Mouse (Mus musculus) v-Abl transformed pro-B cells (cell line): ENCODE data around the gene Tbcb.
"Not testable (repeated sequence)": the region's sequence is repeated elsewhere in the genome, so short reads cannot be mapped to it uniquely, and the experiment has no call there.

Experiments used
- in situ Hi-C, 2 experiments: fragments of 400-800 bp; cut with MboI; formaldehyde crosslinking; loops; one replicate each; pipeline ENCODE4 v1.15.1; 2025; ENCODE audit not compliant: unreplicated experiment in 2 of 2

Tbcb gene

GRCm38 (mm10) chr7:30231669-30232454, at the start of gene Tbcb, which contains the start of gene Polr2i:
Tbcb (minus strand) TSS chr7:30232272.
Polr2i (plus strand) TSS chr7:30231948.
- in situ Hi-C loops = no loop called here

- in situ Hi-C loops = no loop called here
Observed at GRCm38 (mm10) chr7:30281522-30281921, 49.5 kb upstream of the Tbcb start.

- in situ Hi-C loops = no loop called here
Observed at GRCm38 (mm10) chr7:30280670-30281138, 48.6 kb upstream of the Tbcb start.

DNA sequence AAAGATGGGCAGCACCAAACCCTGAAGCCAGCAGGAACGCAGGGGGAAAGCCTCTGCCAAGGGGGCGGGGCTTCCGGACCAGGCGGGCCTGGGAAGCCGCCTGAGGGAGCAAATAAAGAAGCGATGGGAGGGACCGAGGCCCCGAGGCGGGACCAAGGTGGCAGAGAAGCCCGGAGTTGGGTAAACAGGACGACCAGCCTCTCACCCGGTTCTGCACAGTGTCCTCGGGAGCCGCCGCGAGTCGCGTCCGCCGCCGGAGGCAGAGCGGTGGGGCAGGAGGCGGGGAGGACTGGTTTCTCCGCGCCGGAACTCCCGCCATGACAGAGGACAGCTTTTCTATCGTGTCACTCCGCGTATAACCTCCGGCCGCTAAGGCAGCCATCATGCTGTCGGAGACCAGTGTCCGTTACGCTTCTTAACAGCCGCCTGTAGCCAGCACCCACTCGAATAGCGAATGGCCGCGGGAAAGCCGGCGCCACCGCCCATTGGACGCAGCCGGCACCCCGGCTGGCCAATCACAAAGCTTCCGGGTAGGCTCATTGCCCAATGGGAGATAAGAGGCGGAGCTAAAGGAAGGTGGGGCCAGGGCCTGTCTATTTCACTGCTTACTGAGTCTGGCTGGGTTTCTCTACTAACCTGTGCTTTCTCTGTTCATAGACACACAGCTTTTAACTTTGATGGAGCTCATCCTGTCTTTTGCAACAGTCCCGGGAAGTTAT, 48.0 kb upstream of the Tbcb start, which contains the start of the genes Thap8 and Wdr62:
TSS of gene Thap8 (plus strand) at position 144 of the 719 bp plus-strand sequence.
TSS of gene Wdr62 (minus strand) at position 469 of the 719 bp plus-strand sequence.
- in situ Hi-C loops = no loop called here

DNA sequence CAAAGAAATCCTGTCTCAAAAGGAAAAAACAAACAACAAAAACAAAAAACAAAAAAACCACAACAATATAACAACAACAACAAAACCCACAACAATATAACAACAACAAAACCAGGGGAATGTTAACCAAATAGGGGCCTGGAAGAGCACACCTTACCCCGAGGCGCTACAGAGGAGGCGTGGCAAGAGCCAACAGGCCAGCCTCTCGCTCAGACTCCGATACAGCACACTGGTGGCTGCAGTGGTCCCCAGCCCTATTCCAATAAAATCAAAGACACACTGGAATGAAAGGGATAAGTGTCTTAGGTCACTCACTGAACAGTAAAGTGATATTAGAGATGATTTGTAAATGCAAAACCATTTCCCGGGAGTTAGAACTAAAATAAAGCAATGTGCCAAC, 47.5 kb upstream of the Tbcb start:
- in situ Hi-C loops = no loop called here

DNA sequence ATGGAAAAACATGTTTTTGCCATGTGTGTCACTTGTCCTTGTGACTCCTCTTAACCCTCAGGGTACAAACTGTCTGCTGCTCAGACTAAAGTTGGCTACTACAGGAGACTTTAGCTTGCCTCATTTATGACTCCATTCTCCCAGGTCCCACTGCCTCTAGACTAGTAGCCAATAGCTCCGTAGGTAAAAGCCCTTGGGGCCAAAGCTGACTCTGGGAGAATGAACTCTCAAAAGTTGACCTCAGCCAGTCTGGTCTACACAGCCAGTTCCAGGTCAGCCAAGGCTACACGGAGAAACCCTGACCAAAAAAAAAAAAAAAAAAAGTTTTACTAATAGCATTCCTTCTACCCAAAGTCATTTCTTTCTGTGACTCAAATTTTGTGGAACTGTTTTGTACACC, 46.8 kb upstream of the Tbcb start:
- in situ Hi-C loops = no loop called here

GRCm38 (mm10) chr7:30274383-30274782, 42.3 kb upstream of the Tbcb start:
- in situ Hi-C loops = no loop called here

DNA sequence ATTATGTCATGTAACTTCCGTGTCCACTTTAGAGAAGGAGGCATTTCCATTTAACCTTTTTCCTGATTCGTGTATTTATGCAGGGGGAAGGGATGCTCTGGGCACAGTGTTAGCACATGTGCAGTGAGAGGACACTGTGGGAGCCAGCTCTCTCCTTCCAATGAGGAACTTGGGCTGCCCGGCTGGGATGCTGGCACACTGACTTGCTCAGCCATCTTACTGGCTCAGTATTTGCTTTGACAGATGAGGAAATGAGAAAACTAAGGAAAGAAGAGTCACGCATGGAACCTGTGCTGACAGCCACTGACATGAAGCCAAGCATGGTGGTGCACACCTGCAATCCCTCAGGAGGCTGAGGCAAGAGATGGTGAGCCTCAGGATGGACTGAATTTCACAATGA, 37.6 kb upstream of the Tbcb start:
- in situ Hi-C loops = no loop called here

DNA sequence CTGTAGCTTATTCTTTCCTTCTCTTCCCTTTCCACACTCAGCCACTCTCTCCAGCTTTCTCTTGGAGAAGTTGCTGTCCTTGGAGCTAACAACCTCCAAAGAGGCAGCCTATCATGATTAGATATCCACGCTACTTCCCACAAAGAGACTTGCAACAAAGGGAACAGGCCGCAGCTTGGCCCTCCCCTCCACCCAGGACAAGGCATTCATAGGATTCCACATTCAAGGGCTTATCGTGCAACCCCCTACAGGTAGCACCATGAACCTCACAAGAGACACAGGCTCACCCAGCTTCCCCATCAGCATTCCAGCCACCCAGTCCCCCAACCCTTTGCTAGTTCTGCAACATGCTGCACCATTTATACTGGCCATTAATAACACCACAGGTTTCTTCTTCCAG, 34.7 kb upstream of the Tbcb start:
- in situ Hi-C loops = no loop called here

- in situ Hi-C loops = no loop called here
Observed at GRCm38 (mm10) chr7:30265935-30266334, 33.9 kb upstream of the Tbcb start.

DNA sequence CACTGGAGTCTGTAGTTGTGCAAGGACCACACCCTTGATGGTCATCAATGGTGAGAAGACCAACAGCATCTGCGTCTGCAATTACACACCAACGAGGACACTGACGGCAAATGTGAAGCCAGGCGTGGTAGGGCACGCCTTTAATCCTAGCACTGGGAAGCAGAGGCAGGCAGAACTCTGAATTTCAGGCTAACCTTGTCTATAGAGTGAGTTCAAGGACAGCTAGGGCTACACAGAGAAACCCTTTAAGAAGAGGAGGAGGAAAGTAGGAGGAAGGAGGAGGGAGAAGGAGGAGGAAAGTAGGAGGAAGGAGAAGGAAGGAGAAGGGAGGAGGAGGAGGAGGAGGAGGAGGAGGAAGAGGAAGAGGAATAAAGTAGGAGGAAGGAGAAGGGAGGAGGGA, 33.5 kb upstream of the Tbcb start:
- in situ Hi-C loops = no loop called here

GRCm38 (mm10) chr7:30265041-30265440, 33.0 kb upstream of the Tbcb start:
- in situ Hi-C loops = no loop called here

DNA sequence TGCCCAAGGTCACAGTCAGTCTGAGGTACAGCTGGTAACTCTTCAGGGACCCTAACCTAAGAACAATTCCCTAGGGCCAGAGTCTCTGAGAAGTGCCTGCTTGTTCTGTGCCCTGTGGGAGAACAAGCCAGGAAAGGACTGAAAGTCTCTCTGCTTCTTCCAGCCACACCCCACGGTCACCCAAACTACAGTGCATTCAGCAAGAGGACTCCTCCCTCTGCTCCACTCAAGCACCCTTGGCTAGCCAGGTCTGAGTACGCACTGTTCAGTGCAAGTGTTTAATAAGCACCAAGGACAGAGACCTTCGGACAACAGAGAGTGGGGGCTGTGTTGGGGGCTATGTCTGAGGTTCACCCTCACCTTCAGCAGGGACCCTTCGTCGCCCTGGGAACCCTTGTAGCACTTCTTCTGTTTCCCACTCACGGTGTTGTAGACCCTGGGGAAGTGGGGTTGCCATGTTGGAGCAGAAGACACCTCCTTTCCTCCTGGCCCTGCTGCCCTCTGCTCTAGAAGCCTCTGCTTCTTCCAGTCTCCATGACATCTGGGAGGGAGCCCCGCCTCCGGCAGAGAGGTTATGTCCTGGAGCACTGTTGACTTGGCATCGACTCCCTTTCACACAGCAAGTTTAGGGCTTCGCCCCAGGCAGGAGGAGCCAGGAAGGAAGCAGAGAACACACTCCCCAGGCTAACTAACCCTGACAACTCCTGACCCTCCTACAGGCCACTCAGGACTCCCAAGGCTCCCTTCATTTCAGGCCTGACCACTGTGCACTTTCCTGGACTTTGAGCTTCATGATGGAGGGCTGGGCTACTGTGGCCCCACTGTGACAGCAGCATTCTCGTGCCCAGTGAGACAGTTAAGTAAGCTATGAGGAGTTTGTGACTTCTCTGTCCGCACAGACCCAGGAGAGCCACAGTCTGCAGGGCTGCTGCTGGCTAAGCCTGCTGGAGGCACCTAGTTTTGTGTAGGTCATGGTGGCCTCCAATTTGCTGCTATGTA, 20.2 kb upstream of the Tbcb start:
- in situ Hi-C loops = no loop called here

- in situ Hi-C loops = not testable (repeated sequence)
Observed at GRCm38 (mm10) chr7:30237374-30237773, 5.3 kb upstream of the Tbcb start.

- in situ Hi-C loops = no loop called here
Observed at GRCm38 (mm10) chr7:30235625-30236024, 3.6 kb upstream of the Tbcb start, which contains the start of gene Ovol3. Ovol3 (minus strand) TSS chr7:30235725.

- in situ Hi-C loops = no loop called here
Observed at GRCm38 (mm10) chr7:30235091-30235490, 3.0 kb upstream of the Tbcb start.

DNA sequence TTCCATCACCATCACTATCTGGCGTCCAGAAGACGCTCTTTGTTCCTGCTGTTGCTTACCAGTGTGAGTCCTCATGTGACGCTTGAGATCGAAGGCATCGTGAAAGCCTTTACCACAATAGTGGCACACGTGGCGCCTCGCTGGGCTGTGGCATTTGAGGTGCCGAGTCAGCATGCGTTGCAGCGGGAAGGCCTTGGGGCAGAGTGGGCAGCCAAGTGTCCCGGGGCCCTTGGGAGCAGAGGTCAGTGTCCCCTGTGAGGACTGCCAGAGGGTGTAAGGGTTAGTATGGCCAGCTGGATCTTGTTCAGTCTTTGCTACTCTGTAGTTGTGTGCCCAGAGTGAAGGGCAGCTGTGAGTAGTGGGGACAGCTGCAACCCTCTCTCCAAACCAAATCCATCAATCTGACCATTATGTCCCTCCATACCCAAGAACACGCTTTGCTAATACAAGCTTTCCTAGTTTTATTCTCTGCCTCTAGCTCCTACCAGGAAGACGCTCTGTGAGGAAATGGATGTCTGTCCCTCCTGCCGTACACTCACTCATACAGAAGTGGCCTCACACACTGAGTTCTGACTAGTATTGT, 2.3 kb upstream of the Tbcb start:
- in situ Hi-C loops = no loop called here

DNA sequence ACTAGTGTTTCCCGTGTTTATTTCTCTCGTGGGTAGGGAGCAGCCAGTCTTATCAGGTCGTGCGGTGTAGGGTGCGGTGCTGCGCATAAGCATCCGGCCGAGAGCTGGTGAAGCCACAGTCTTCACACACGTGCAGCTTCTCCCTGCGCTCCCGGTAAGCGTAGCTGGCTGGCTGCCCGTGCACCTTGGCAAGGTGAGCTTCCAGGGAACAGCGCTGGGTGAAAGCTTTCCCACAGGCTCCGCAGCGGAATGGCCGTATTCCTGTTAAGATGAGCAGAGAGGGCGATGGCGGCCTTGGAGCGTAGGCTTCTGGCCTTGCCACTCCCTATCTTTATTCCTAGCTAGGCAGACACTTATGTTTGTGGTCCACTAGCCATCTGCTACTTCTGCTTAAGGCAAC, 1.3 kb upstream of the Tbcb start:
- in situ Hi-C loops = no loop called here

DNA sequence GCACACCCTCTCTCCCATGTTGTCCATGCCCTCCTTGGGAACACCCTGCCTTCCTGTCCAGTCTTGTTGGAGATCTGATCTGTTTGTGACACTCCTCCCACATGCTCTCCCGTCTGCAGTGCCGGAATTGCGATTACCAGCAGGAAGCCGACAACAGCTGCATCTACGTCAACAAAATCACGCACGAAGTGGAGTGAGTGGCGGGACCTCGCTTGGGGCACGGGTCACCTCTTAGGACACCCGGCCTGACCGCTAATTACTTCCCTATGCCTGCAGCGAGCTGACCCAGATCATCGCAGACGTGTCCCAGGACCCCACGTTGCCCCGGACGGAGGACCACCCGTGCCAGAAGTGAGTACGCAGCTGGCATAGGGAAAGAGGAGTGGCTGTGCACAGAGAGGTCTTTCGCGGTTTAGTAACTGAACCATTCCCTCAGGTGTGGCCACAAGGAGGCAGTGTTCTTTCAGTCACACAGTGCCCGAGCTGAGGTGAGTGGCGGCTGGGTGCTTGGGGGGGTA, 618 bp upstream of the Tbcb start:
- in situ Hi-C loops = no loop called here

- in situ Hi-C loops = no loop called here
Observed at GRCm38 (mm10) chr7:30231328-30231668, 774 bp downstream of the Tbcb start.
